Mouse (Mus musculus): Measurements from ENCODE around the gene Cr1l.

GRCm38 (mm10) chr1:195132070-195132469 is 684 bp upstream of the Cr1l start:
- no peak for TF ChIP-seq POLR2A (IDR thresholded peaks at IDR 0.05; ENCODE audit: low read depth, low read length)
- no peak for TF ChIP-seq CTCF (conservative IDR thresholded peaks at IDR 0.05; ENCODE audit: insufficient read depth, insufficient read length, low read depth, low read length)
